Mouse (Mus musculus) right cerebral cortex, postnatal 14 days (tissue): ENCODE results near the gene Braf.

ENCODE experiments used
- DNase-seq: peaks from one replicate; pipeline ENCODE4 v3.0.0; 2022

Gene Braf

DNA sequence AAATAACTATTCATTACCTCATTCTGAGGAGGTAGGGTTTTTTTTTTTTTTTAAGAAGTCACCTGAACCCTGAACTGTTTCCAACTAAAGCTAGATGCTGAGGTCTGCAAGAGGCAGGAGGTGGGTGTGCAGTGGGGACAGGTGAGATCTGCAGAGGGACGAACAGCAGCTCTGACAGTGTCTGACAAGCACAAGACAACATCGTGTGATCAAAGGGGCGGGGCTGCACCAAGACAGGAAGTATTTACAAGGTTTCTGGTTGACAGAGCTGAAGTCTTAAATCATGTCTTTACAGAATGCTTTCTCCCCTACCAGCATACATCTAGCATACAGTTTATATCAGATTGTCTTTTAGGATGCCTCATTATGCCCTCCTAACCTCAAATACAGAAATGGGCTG is 118.4 kb downstream of the Braf start:
- no peak for DNase-seq

GRCm38 (mm10) chr6:39606056-39606455 is 119.2 kb downstream of the Braf start:
- no peak for DNase-seq

DNA sequence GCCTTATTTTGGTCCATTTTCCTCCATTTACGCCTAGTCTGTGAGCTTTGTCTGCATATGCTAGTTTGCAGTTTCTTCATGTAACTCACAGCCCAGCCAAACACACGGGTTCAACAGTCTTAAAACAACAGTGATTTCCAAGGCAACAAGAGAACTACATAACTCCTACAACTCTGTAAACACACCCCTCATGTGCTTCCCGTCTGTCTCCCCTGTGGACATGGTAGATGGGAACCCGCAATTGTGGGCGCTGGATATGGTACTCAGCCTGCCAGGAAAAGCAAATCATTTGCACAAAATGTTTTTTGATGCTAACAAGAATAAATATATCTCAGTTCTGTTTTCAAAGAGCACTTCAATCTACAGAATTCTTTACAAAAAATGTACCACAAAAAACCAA is 120.7 kb downstream of the Braf start:
- no peak for DNase-seq

GRCm38 (mm10) chr6:39601828-39602227 is 123.4 kb downstream of the Braf start:
- DNase-seq = no peak

GRCm38 (mm10) chr6:39600851-39601250 is 124.4 kb downstream of the Braf start:
- no peak for DNase-seq

DNA sequence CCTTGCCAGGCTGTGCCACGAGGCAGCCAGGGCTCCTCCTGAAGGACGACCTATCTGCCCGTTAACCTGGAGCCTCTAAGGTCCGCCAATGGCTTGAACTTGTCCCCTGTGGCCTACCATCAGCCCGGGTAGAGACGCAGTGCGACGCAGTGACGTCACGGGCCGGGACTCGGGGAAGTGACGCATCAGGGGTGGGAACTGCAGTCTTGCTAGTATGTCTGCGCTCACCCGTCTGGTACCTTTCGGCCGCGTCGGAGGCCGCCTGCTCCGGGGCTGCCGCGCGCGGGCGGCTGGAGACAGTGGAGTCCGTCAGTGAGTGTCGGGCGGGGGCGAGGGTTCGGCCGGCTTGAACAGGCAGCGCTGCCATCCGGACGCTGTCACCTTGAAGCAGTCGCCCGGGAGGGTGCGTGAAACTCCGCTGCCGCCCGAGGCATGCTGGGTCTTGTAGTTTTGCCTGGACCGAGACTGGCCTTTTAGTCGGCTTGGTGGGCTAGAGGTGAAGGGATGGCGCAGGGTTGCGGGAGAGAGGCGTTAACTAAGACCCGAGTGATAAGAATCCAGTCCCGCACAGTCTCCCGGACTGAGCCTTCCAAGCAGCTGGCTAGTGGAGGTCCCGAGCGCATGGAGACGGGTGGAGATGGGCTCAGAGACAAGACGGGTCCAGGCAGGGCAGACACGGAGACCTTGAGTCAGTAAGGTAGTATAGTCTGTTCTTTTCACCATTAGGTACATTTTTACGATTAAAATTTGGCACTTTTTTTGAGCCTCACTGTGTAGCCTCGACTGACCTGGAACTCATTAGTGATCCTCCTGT is 132.7 kb downstream of the Braf start, which contains the start of gene Ndufb2:
Ndufb2 (plus strand) TSS at position 174 of the 814 bp plus-strand sequence.
- peak; percentile 94 for DNase-seq

- DNase-seq = no peak
These were observed 133.8 kb downstream of the Braf start for GRCm38 (mm10) chr6:39591481-39591880.

DNA sequence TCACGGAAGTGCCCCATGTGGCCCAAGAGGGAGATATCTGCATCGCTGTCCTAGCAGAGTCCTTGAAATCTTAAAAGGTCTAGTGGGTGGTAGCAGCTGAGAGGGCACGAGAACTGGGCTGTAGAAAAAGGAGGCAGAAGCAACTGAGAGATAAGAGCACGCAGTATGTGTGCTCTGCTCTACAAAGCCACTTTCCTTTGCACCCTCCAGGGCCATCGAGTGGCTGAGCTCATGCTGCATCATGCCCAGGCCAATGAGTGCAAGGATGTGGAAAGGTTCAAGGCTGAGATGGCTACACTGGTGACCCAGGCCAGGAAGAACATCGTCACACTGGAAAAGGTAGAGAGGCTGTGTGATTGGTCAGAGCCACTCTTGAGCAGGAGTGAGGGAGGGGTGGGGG is 139.7 kb downstream of the Braf start, which contains the start of gene Gm42420:
Gm42420 (plus strand) TSS at position 237 of the 400 bp plus-strand sequence.
- DNase-seq = no peak

GRCm38 (mm10) chr6:39581087-39581784 is 144.0 kb downstream of the Braf start:
- DNase-seq = no peak

- DNase-seq = no peak
These were observed 144.7 kb downstream of the Braf start for GRCm38 (mm10) chr6:39580558-39580957.

- no peak for DNase-seq
These were observed 145.7 kb downstream of the Braf start for GRCm38 (mm10) chr6:39579552-39579951.

DNA sequence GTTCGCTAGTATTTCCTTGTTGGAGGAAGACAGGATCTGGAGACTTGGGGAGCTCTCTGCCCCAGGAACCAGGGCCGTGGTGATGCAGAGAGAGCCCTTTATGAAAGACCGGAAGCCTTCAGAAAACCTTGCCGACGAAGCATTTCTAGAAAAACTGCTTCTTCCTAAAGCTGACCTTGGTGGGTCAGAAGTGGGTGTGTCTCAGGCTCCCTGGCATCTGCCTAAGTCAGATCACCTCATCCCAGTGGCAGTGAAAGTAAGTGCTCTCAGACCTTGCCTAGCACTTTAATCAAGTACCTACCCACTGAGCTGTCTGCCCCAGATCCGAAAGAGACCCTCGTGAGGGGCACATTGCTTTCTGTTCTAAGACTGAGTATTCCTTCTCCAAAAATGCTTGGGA is 150.3 kb downstream of the Braf start:
- no peak for DNase-seq

- DNase-seq = no peak
These were observed 150.8 kb downstream of the Braf start for GRCm38 (mm10) chr6:39574555-39574869.

DNA sequence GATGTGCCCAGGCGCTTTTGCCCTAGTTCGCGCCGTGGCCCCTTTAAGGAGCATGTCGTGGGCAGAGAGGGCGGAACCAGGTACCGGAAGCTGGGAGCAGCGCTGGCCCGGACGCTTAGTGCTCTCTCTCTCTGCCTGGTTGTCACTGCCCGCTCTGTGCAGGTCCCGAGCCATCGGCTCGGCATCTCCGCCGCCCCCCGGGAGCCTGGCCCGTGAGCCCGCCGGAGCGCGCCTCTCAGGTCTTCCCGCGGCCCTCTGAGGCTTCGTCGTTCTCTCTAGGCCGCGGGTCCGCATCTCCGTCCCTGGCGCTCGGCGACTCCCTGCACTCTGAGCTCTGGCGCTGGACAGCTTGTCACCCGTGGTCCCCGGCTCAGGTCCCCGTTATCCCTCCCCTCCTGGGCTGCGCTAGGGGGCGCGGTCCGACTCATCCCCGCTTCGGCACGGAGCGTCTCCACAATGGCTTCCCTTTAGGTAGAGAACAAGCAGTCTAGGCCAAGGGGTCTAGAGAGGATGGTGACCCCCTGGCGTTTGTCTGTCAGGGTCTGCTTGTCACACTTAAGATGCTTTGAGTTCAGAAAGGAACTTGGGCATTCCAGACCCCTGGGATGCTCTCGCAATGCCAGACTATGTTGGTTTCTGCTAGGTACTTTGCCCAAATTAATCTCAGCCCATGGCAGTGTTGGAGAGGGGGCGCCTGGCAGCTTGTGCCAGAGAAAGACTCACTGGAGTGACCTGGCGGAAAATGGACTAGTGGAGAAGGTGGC is 151.3 kb downstream of the Braf start, which contains the start of gene Adck2:
Adck2 (plus strand) TSS at position 83 of the 764 bp plus-strand sequence.
- peak; percentile 77 for DNase-seq

GRCm38 (mm10) chr6:39570426-39570825 is 154.8 kb downstream of the Braf start:
- no peak for DNase-seq

- DNase-seq = no peak
These were observed 157.7 kb downstream of the Braf start for GRCm38 (mm10) chr6:39567528-39567927.

DNA sequence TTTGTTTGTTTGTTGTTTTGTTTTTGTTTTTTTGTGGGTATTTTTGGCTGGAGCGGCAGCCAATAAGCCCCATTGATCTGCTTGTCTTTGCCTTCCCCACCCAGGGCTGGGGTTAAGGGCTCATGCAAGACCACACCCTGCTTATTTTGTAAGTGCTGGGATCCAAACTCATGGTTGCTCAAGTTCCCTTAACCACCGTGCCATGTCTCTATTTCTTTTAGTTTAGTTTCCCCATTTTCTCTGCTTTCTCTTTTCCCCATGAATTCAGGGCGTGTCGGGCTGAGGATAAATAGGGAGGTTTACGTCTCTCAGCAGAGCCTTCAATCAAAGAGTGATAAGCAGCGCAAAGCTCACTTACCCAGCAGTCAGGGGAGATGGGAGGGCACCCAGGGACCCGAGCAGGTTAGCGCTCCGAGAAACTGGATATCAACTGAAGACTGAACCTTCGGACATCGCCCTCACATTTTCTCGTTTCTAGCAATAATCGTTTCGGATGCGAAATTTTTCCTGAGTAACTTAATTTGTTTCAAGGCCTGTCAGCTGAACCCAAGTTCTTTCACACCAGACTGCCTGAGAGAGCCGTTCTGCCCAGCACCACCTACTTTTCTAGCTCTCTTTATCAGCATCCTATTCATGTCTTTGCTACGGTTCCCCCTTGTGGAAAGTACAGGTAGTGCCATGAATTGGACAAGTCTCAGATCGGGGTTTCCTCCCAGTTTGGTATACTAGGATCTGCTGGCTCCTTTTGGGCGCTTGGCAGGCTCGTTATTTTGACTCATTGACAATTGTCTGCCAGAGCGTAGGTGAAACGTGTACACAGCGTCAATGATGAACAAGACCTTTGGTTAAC is 162.9 kb downstream of the Braf start:
- peak; percentile 76 for DNase-seq

GRCm38 (mm10) chr6:39559276-39559939 is 165.9 kb downstream of the Braf start:
- DNase-seq = no peak

- DNase-seq = peak; percentile 88
These were observed 167.5 kb downstream of the Braf start, which contains the start of gene Dennd2a for GRCm38 (mm10) chr6:39557723-39558261. Gene Dennd2a, minus strand, starts transcription at chr6:39557867.

DNA sequence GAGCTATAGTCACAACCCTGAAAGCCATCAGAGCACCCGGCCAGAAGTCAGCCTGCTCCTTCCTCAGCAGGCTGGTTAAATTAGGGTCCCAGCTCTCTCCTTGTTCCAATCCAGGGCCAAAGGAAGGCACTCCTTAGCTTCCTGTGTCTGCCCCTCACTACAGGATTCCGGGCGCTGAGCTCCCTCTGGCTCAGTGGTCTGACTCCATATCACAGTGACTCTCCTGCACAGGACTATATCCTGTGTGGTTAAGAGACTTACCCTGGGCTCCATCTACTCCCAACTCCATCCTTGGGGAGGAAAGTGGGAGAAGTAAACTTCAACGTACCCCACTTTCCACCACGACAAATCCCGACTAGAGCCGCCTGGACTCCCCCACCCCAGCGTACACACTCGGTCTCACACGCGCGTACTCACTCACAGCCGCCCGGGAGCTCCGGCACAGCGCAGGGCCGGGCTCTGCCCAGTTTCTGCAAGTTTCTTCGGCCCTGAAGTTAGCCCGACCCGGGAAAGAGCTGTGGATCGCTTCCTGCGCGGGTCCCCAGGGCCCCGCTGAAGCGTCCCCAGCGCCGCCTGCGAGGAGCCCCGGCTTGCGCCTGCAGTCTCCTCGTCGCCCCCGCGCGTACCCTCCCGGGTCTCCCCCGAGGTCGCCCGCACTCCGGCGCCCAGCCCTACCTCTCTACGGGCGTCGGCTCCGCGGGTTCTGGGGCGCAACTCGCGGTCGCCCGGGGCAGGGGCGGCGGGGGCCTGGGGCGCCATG is 168.2 kb downstream of the Braf start:
- peak; percentile 32 for DNase-seq

GRCm38 (mm10) chr6:39555648-39555945 is 169.7 kb downstream of the Braf start:
- no peak for DNase-seq
